Mouse (Mus musculus) c-Kit-positive CD71-positive TER-119-positive erythroid progenitor cells, embryonic 14.5 days (primary cell): ENCODE data around the gene Wscd2.
A peak's percentile ranks its signal among the peaks of the same experiment; 100 is the strongest.

Experiments used
- DNase-seq: peaks from one replicate; pipeline ENCODE4 v3.0.0-alpha.2; 2013; ENCODE audit warnings: low spot score

Gene Wscd2

GRCm38 (mm10) chr5:113539858-113540257 lies 49.7 kb downstream of the Wscd2 start:
- DNase-seq = no peak

- no peak for DNase-seq
Observed at GRCm38 (mm10) chr5:113541196-113541595, 51.1 kb downstream of the Wscd2 start.

DNA sequence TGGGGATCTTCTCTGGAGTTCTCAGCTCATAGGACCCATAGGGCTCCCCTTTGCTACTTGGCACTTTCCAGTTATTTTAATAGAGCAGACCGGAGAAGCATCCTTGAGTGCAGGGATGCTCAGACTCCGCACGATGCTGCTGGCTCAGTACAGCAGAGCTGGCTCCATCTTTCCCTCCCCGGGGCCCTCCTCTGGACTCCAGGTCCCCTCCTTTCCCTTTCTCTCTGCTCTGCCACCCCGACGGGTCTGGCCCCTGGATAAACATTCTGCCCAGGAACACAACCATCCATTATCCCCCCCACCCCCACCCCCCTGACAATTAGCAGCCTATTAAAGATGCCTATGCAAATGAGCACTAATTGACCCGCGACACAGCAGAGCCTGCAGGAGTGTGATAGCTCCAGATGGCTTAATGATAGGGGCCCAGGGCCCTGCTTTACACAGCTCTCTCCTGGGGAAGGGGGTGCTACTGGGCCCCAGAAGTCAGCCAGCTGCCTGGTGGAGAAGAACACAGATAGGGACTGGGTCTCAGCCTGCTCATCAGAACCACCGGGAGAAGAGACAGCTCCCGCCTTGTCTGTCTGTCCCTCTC lies 52.8 kb downstream of the Wscd2 start:
- DNase-seq = peak; percentile 24

DNA sequence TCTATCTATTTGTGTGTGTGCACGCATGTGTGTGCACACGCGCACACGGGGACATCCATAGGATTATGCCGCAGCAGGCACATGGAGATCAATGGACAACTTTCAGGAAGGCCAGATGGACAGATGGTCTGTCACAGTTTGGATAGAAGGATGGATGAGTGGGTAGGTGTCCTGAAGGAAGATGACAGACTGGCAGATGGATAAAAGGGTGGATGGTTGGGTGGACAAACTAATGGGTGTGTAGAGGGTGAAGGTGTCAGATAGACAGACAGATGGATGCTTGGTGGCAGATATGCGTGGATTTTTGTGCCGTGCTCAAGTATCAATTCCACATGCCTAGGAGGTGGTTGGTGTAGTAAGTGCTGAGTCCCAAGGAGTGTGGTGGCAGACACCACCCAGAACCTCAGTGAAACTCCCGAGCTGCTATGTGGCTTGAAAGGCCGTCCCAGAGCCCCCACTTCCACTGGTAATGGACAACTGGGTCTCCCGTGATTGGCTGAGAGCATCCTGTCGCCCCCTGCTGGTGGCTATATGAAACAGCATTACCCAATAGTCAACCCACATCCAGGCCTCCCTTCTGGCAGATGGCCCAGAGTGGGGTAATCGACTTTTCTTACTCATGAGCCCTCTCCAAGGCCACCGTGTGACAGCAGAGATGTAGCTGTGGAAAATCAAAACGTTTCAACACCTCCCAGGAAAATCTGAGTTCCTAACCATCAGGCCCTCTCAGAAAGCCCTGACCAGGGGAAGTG lies 58.0 kb downstream of the Wscd2 start:
- DNase-seq = no peak

- no peak for DNase-seq
Observed at GRCm38 (mm10) chr5:113550249-113550648, 60.1 kb downstream of the Wscd2 start.

DNA sequence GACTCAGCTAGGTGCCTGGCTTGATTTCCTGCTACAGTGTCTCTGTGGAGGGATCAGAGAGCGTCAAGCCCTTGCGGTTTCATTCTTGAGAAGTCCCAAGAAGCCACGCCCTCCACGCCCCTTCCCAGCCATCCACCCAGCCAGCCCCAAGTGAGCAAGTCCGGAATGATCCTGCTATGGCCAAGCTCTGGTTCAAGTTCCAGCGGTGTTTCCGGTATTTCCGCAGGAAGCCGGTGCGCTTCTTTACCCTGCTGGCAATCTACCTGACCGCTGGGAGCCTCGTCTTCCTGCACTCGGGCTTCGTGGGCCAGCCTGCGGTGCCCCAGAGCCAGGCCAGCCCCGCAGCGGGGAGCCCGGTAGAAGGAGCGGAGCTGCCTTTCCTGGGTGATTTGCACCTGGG lies 60.6 kb downstream of the Wscd2 start:
- DNase-seq = no peak

- no peak for DNase-seq
Observed at GRCm38 (mm10) chr5:113553402-113553897, 63.3 kb downstream of the Wscd2 start.

- DNase-seq = no peak
Observed at GRCm38 (mm10) chr5:113554095-113554494, 64.0 kb downstream of the Wscd2 start.

DNA sequence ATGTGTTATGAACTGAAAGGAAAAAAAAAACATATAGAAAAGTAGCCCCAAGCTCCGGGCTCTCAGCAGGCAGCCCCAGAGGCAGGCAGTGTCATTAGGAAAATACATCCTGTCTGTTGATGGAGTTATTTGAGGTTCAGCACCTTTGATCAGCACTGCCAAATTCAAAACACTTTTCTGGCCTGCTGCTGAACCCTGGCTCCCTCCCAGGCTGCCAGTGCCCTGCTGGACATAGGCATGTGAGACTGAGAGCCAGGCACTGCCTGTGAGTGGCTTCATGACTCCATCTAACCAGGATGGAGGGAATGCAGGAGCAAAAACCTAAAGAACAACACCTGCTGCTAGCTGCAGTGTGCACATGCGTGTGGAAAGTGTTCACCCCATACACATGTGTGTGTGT lies 64.4 kb downstream of the Wscd2 start:
- DNase-seq = no peak

GRCm38 (mm10) chr5:113555684-113556083 lies 65.6 kb downstream of the Wscd2 start:
- DNase-seq = no peak

DNA sequence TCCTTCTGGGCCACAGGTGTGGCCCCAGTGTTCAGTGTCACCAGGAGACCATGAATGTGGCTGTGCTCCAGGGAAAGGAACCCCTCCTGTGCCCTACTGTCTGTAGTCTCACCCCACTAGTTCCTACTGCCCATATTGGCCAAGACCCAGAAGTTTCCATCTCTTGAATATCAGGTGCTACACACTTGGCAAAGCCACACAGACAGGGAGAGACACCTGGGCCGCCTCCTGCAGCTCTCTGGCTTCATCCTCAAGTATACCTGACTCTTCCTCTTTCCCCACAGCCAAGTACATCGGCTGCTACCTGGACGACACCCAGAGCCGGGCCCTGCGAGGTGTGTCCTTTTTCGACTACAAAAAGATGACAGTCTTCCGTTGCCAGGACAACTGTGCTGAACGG lies 67.9 kb downstream of the Wscd2 start:
- no peak for DNase-seq

DNA sequence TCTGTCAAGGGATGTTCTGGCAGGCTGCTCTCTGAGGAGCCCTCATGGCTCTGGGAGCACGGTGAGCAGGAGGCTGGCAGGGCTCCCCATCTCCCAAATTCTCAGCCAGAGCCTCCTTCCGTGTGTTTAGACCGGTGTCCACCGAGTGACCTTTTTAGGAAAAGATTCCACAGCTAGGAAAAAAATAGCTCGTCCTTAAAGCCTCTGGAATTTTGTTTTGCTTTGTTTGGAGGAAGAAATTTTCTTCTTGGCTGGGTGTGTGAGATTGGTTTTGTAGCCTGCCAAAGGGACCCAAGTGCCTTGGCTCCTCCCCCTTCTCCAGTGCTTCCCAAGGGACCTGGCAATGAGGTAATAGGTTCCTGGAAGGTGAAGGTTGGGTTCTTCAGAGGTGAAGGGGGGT lies 69.5 kb downstream of the Wscd2 start:
- DNase-seq = no peak

DNA sequence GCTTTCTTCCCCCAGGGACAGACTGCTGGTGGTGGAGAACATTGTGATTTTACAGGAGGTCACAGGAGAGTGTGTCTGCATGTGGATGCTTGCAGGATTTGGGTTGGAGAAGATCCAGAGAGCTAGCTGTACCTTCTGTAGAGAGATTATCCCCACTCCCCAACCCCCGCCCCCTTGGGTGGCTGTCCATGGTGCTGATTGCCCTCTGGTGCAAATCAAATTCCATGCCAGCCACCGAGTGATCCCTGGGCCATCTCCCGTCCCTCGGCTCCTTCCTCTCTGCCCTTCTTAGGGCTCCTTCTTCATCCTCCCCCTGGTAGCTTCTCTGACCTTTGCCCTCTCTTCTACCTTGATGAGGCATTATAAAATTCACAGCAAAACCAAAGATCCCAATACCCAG lies 74.3 kb downstream of the Wscd2 start:
- DNase-seq = no peak

GRCm38 (mm10) chr5:113565101-113565854 lies 75.1 kb downstream of the Wscd2 start:
- DNase-seq = no peak

GRCm38 (mm10) chr5:113565858-113566257 lies 75.7 kb downstream of the Wscd2 start:
- no peak for DNase-seq

DNA sequence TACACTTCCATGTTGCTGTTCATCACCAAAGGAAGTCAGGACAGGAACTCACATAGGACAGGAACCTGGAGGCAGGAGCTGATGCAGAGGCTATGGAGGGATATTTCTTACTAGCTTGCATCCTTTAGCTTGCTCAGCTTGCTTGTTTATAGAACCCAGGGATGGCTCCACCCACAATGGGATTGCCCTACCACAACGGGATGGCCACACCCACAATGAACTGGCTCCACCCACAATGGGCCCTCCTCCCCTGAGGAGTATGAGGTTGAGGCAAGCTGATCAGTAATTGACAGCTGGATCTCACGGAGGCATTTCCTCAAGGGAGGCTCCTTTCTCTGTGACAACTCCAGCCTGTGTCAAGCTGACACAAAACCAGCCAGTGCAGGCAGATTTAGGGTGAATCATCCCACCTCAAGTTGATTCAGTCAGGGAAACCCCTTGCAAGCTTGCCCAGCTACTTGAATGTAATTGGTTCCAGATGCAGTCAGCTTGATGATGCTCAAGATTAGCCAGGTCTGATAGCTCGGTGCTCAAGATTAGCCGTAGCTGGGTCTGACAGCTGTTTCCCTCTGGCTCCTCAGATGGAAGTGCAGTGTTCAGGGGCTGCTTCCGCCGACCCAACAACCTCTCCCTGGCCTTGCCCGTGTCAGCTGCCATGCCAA lies 80.1 kb downstream of the Wscd2 start:
- no peak for DNase-seq

DNA sequence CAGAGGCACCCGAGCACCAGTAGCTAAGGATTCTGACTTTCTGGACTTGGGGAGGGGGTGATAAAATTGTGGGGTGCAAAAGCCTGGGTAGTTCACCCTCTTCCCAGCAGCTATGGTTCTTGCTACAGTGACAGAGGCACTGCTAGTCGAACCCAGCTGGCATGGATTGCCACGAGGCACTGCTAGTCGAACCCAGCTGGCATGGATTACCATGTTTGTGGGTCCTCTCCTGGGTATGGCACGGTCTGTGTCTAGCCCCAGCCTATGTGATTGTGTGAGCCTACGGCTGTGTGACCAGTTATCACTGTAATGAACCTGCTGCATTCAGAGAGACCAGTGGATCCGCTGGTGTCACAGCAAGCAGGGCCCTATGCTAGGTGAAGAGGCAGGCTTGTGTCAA lies 87.4 kb downstream of the Wscd2 start:
- DNase-seq = no peak

- DNase-seq = no peak
Observed at GRCm38 (mm10) chr5:113578428-113578827, 88.3 kb downstream of the Wscd2 start.

- no peak for DNase-seq
Observed at GRCm38 (mm10) chr5:113579128-113579527, 89.0 kb downstream of the Wscd2 start.

DNA sequence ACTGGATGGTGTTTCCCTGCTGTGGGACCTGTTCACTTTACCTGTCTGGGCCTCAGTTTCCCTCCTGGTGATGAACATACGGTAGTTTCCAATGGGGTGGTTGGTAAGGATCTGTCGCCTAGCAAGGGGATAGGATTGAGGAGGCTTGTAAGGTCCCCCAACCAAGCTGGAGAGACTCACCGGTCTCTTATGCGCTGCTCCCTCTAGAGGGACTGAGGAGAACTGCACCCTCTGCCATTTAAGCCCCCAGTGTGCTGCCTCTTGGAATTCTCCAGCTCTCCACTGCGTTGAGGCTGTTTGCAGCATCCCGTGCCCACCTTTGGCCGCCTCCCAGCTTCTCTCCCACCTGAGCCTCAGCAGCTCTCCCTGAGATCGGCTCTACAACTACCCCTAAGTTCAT lies 90.1 kb downstream of the Wscd2 start:
- DNase-seq = peak; percentile 21

GRCm38 (mm10) chr5:113580801-113581200 lies 90.7 kb downstream of the Wscd2 start:
- DNase-seq = no peak

- DNase-seq = no peak
Observed at GRCm38 (mm10) chr5:113583424-113584162, 93.5 kb downstream of the Wscd2 start.
